Mouse (Mus musculus): ENCODE results near the gene Ltb.
A peak's percentile ranks its signal among the peaks of the same experiment; 100 is the strongest.

Gene Ltb

DNA sequence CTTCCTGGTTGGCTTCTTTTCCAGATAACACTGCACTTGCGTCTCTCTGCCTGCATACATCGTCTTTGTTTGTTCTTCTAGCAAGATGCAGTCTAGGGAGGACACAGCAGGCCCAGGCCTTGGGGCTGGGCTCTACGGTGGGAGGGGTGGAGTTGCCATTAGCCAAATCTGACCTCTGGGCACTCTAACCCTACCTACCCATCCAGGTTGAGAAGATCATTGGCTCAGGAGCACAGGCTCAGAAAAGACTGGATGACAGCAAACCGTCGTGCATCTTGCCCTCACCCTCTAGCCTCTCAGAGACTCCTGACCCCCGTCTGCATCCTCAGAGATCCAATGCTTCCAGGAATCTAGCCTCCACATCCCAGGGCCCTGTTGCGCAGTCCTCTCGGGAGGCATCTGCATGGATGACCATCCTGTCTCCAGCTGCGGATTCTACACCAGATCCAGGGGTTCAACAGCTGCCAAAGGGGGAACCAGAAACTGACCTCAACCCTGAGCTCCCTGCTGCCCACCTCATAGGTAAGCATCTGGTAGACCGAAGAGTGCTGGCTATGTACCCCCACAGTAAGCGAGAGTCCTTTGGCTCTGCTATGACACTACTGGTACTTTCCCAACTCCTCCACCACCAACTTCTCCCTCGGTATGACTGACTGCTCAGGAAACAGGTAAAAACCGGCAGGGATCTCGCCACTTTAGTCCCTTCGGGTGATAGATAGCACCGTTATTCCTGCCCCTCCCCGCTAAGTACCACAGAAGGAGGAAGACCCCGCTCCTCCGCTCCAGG, 798 bp downstream of the Ltb start:
- no peak for DNase-seq

DNA sequence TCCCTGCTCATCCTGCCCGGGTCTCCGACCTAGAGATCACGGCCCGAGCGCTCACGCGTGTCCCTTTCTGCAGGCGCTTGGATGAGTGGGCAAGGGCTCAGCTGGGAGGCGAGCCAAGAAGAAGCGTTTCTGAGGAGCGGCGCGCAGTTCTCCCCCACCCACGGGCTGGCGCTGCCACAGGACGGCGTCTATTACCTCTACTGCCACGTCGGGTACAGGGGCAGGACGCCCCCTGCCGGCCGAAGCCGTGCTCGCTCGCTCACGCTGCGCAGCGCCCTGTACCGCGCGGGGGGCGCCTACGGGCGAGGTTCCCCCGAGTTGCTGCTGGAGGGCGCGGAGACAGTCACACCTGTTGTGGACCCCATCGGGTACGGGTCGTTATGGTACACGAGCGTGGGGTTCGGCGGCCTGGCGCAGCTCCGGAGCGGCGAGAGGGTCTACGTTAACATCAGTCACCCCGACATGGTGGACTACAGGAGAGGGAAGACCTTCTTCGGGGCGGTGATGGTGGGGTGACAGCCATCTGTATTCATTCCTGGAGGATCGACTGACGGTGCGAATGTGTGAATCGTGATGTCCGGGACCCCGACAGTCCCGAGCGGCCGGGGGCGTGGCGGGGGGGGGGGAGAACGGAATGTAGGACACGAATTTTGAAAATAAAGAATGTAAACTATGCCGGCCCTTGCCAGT, 1.5 kb downstream of the Ltb start:
- DNase-seq: peak; percentile 87

DNA sequence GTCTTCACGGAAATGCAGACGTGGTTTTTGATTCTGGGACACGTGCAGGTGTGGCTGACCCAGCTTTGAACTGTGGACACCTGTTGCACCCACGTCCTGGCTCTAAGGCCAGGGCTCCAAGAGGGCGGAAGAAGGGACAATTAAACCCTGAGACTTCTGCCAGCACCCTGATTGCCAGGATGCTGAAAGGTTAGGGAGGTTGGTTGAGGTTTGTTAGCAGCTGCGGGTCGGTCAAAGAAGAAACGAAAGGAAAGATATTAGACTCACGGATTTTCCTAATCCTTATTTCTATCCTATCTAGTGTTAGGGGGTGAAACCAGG, 2.0 kb downstream of the Ltb start:
- no peak for DNase-seq

DNA sequence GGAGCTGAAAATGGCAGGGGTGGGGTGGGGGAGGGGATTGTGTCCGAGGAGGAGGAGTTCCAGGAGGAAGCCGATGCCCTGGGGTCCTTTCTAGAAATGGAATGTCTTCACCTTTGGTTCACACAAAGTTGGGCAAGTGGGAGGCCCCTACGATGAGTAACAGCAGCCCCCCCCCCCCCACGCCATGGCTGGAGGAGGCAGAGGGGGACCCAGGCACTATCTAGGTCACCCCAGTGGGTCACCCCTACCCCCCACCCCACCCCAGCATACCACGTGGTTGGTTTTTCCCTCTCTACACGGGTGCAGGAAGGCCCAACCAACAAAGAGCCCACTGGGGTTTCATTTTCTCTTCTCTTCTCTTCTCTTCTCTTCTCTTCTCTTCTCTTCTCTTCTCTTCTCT, 2.9 kb downstream of the Ltb start:
- DNase-seq: no peak

DNA sequence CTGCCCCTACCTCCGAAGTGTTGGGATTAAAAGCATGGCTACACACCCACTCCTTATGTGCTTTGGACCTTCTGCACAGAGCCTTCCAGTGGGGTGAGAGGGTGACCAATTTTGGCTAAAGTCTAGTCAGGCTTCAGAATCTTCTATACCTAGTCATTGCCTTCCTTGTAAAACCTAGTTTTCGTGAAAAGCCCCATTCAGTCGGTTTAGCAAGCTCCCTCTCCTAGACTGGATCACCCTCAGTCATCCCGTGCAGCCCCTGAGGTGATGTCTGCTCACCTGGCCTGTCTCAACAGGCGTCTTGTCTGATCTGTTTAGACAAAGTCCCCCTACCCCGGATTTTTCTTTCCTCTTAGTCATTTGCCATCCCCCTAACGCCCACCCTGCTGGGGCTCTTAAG, 3.8 kb downstream of the Ltb start:
- DNase-seq: no peak

DNA sequence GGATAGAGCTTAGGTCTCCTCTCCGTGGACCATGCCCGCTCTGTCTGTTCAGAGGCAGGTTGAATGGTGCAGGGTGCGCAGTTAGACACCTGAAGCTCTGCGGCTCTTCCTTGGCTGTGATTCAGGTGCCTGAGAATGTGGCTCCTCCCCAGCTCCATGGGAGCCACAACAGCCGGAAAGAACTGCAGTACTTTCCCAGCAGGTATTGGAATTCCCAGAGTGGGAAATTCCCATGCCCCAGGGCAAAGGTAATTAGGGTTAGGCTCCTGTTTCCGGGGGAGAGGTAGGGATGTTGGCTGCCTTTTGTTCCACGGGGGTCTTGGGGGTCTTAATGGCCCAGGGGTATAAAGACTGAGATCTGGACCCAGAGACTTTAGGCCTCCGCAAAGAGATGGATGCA, 4.7 kb downstream of the Ltb start:
- DNase-seq: no peak

DNA sequence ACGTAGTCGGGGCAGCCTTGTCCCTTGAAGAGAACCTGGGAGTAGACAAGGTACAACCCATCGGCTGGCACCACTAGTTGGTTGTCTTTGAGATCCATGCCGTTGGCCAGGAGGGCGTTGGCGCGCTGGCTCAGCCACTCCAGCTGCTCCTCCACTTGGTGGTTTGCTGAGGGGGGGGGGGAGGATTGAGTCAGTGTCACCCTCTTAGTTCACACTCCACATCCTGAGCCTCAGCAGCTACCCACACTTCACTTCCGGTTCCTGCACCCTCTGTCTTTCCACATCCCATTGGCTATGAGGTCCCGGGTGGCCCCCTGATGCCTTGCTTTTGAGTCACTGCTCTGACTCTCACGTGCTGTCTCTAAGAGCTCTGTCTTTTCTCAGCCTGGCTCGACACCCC, 6.2 kb downstream of the Ltb start:
- DNase-seq: no peak

DNA sequence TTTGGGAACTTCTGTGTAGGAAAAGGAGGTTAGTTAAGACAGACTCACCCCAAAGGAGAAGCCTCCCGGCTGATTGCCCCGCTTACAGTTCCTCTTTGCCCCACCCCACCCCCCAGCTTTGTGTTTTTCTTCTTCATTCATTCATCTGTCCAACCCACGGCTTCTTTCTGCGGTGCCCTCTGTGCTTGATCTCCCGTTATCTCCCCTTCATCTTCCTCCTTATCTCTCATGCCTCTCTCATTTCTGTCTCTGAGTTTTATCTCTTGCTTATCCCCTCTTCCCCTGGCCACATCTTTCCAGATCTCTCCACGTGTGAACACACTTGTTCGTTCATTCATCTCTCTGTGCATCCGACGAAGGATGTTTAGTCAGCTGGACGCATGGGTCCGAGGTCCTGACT, 6.9 kb downstream of the Ltb start:
- DNase-seq: no peak

DNA sequence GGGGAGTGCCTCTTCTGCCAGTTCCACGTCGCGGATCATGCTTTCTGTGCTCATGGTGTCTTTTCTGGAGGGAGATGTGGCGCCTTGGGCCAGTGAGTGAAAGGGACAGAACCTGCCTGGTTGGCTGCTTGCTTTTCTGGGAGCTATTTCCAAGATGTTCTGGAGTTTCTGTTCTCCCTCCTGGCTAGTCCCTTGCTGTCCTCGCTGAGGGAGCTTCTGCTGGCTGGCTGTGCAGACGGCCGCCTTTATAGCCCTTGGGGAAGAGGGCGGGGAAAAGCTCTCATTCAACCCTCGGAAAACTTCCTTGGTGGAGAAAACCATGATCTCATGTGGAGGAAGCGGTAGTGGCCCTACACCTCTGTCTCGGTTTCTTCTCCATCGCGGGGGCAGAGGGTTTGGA, 7.5 kb downstream of the Ltb start, which contains the start of gene Tnf:
Gene Tnf, minus strand, starts transcription at position 221 of the 400 bp plus-strand sequence.
- no peak for DNase-seq

DNA sequence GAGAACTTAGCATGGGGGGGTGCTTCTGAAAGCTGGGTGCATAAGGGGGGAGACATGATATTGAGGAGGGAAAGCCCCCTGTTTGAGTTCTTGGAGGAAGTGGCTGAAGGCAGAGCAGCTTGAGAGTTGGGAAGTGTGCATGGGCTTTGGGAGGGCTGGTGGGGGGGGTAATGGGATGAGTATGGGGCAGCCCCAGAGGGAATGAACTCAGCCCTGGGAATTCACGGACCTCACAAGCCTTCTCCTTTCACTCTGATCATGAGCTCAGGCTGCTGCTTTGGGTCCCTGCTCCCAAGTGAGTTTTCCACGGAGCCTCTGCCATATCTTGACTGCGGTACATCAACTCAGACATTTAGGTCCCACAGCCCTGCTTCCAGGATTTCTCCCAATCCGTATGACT, 8.2 kb downstream of the Ltb start:
- DNase-seq: no peak

DNA sequence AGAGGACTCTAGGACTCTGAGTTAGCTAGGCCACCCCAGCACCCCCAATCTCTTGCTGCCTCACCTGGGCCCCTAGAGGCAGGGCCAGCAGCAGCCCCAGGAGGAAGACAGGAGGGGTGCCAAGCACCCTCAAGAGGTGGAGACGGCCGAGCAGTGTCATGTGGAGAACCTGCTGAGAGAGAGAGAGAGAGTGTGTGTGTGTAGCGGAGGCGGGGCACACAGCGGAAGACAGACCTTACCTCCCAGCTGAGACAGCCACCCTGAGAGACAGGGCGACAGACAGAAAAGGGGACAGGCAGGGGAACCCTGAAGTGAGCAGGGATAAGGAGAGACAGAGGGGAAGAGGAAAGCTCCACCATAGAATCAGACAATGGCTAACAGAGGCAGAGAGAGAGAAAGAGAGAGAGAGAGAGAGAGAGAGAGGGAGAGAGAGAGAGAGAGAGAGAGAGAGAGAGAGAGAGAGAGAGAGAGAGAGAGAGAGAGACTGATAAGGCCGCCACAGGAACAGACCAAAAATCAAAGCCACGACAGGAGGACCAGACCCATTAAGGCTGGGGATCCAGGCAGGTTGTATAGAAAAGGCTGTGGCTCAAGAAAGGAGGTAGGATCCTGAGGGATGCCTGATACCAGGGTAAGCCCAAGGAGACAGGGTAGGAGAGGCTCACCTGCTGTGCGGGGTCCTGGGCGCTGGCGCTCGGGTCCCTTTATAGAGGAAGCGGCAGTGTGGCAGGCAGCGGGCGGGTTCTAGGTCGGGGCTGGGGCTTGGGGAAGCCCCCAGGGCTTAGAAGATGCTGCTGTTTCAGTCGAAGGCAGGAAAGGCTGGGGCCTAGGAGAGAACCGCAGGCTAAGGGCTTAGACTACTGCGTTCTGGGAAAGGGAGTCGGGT, 10.5 kb downstream of the Ltb start, which contains the start of gene Lta:
Gene Lta, minus strand, starts transcription at position 858 of the 886 bp plus-strand sequence.
- DNase-seq: no peak

DNA sequence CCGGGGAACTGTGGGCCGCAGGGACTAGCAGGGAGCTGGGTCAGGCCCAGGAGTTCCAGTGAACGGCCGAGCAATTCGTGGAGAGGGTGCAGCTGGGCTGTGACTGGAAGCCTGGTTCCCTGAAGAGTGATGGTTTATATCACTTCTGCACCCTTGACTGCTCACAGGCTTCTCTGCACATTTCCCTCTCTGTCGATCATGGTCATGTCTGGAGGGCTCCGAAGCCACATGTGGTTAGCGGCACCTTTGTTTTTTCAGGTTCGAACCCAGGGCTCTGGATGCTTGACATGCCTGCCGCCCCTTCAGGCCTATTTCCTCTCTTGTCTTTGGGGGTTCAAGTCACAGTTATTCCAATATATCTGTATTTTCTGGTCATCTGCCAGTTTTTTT, 11.1 kb downstream of the Ltb start:
- no peak for DNase-seq

DNA sequence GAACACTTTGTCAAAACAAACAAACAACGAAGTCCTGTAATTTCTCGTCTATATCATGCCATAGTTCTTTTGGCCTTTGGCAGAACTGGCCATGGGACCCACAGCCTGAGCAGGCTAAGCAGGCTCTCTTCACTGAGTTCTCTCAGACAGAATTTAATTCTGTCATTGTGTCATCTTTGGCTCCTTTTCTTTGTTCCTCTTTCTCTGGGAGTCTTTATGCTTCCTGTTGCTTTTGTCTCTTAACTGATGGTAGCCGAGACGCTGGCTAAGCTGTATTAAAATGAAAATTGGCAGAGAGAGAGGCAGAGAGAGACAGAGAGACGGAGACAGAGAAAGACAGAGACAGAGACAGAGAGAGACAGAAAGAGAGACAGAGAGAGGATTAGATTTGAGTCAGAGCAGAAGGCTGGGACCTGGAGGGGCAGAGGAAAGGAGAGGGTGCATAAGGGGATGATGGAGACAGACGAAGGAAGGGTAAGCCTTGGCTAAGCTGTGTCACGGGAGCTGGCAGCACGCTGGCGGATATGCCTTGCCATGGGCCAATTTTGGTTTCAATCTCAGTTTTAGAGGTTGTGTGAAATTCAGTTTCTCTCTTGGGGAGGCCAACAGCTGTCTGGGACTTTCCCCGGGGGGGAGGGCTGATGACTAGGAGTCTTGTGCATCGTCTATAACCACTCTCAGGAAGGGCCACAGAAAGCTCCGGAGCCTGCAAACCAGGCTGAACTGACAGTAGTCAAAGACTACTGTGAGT, 15.7 kb downstream of the Ltb start:
- DNase-seq: no peak

DNA sequence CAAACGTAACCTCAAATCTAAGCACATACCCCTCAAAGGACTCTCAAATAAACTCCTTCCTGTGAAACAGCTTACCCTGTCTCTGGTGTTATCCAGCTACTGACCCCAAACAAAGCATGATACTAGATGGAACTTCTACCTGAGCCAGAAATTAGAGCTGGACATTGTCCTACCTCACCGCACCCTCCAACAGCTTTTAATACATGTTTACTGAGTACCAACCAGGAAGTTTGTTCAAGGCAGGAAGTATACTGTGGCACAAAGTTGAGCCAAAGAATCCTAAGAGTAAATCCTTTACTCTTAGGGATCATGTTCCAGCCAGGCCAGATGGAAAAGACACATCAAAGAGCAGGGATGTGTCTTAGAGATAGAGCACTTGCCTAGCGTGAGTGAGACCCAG, 16.4 kb downstream of the Ltb start:
- DNase-seq: no peak

DNA sequence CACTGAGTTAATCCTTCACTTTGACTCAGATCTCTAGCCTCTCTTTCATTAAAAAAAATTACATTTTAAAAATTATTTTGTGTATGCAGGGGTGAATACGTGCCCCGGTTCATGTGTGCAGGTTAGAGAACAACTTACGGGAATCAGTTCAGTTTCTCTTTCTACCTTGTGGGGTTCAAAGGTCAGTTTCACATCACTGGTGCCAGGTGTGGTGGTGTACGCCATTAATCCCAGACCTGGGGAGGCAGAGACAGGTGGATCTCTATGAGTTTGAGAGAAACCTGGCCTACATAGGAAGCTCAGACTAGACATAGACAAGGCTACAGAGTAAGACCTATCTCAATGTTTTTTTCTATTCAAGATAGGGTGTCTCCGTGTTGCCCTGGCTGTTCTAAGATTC, 18.8 kb downstream of the Ltb start:
- no peak for DNase-seq

DNA sequence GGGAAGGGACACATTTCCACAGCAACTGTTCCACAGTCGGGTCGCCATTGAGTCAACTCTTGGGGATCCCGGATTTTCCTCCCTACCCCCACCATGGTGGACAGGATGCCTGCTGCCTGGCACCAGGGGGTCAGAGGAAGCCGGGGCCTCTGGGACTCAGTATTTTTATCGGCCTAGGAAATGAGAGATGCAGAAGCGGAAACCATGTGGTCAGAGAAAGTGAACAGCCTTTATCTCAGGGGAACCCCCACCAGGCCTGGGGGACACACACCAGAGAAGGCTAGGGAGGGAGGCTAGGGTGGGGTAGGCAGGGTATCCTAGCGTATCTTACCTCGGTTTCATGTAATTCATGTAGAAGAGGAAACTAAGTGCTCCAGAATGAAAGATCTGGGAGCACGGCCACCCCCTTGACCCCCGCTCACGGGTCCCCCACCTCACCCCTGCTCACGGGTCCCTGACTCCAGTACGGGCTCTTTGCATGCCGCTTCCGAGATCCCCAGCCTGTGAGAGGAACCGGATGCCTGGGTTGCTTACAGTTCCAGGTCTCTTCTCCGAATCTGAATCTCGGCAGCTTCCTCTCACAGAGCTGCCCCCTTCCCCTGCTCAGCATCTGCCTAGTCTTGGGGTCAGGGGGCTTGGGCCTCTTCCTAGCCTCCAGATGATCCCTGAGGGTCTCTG, 24.4 kb downstream of the Ltb start:
- DNase-seq: no peak

DNA sequence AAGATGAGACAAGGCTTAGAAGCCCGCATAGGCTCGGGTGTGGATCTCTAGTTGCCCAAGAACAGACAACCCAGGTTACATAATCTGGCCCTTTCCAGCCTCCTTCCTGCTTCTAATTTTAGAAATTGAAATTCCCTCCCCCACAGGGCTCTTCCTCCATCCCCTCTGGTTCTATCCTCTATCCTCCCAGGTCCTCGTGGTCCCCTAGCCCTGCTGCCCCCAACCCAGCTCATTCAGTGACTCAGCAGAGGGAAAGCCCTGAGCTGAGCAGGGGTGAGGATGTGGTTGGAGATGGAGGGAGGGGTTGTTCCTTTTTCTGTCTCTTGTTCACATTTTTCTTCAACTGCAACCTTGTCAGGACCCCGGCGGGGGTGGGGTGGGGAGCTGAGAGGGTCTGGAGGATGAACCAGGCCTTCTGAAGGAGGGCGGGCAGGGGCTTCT, 25.4 kb downstream of the Ltb start:
- no peak for DNase-seq

DNA sequence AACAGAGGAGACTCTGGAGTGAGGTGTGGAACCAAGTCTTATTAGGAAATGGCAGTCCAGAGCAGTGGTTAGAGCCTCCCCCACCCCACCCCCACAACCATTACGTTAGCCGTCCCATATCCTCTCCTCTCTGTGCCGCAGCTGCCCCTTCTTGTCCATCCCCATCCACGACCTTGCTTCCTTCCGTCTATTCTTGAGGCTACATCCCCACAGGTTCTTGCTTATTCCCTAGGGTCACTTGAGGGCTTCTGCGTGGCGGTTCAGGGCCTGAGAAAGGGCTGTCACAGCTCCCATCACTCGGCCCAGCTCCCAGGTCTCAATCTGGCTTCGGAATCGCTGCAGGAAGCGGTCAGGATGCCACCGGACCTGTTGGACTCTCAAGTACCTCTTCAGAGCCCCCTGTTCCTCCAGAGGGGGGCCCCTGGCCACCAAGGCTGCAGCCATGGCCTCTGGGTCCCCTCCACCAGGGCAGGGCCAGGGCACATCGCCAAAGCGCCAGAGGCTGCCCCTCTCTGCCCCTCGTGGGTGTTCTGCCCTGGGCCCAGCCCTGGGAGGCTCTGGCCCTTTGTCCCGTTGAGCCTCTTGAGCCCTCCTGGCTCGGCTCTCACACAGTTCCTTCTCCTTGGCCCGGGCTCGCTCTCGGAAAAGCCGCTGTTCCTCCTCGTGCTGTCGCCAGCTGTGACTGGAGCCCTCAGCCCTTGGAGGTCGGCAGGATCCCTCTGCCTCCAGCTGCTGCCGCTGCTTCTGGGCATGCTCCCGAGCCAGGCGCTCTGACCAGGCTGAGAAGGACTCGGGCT, 26.1 kb downstream of the Ltb start, which contains the start of gene Gm16181:
Gene Gm16181, plus strand, starts transcription at position 679 of the 797 bp plus-strand sequence.
- DNase-seq: no peak

DNA sequence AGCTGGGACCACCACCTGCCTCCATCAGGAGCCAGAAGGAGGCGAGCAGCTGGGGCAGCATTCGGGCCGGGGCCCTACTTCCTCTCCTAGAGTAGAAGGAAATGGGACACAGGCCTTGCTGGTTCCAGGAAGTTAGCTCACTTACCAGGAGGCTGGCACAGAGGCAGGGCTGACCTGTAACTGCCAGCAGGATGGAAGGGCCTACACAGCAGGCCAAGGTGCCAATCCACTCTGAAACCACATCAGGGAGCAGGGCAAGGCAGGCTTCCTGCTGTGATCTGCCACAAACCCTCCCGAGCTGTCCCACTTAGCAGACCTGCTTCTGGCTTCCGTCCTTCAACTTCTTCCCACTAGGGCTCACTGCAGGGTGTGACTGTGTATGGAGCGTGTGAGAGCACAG, 28.1 kb downstream of the Ltb start:
- DNase-seq: no peak

DNA sequence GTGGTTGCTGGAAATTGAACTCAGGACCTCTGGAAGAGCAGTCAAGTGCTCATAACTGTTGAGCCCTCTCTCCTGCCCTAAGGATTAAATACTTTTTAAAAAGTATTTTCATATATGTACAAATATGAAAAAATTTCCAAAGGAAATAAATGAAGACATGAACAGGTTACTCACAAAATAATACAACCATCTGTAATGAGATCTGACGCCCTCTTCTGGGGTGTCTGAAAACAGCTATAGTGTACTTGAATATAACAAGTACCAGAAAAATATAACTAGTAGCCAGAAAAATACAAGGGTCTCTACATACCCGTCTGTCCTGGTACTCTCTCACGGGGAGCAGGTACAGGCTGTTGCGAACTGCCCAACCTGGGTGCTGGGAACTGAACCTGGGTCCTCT, 30.4 kb downstream of the Ltb start:
- DNase-seq: no peak

DNA sequence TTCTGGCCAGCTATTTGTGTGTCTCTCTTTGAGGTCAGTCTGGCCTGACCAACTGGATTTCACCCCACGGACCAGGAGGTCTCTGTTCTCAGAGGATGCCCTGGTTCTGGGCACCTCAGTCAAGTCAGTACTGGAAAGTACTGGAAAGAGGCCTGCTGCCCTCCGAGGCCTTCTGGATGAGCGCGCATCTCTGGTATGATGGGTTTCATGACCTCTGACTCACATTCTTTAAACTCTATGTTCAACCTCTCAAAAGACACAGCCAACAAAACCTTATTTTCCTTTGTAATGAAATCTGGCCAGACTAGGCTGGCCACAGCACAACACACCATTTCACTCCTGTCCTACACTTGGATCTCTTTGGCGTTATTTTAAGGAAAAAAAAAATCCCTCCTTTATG, 31.2 kb downstream of the Ltb start:
- DNase-seq: no peak

All from right cerebral cortex, postnatal 4 days (tissue).